Mouse (Mus musculus) midbrain, embryonic 13.5 days (tissue): ENCODE data around the gene 2010003K11Rik. TPM values are rescaled to one million over a fixed set of nuclear protein-coding genes. Genes with fewer than 3 reads are reported as not detected.

ENCODE experiments used
- ATAC-seq: fragments of 200-750 bp; cut with Nextera tagmentation; 2 replicates; pipeline ENCODE4 v1.8.0; 2017; ENCODE audit warnings: mild to moderate bottlenecking, moderate TSS enrichment, moderate library complexity
- H3K27ac ChIP-seq: fragments of 300-500 bp; sonication (generic); 2 replicates; pipeline ENCODE4 v1.5.1; 2015; ENCODE audit warnings: inconsistent platforms, mild to moderate bottlenecking, moderate library complexity
- H3K27me3 ChIP-seq: fragments of 300-500 bp; sonication (generic); 2 replicates; pipeline ENCODE4 v1.6.1; 2015; ENCODE audit warnings: mild to moderate bottlenecking, inconsistent platforms
- H3K36me3 ChIP-seq: fragments of 300-500 bp; sonication (generic); 2 replicates; pipeline ENCODE4 v1.6.1; 2015; ENCODE audit warnings: mild to moderate bottlenecking, inconsistent platforms
- H3K4me1 ChIP-seq: fragments of 300-500 bp; sonication (generic); replicated peaks from 2 replicates; pipeline ENCODE4 v1.6.1; 2015; ENCODE audit warnings: inconsistent platforms
- H3K4me2 ChIP-seq: fragments of 300-500 bp; sonication (generic); replicated peaks from 2 replicates; pipeline ENCODE4 v1.6.1; 2015; ENCODE audit warnings: moderate library complexity, mild to moderate bottlenecking, inconsistent platforms
- H3K4me3 ChIP-seq: fragments of 300-500 bp; sonication (generic); replicated peaks from 2 replicates; pipeline ENCODE4 v1.5.1; 2015; ENCODE audit warnings: mild to moderate bottlenecking, inconsistent platforms
- H3K9ac ChIP-seq: fragments of 300-500 bp; sonication (generic); replicated peaks from 2 replicates; pipeline ENCODE4 v1.6.1; 2015; ENCODE audit warnings: mild to moderate bottlenecking, inconsistent platforms
- H3K9me3 ChIP-seq: fragments of 300-500 bp; sonication (generic); 2 replicates; pipeline ENCODE4 v1.6.1; 2016; ENCODE audit warnings: mild to moderate bottlenecking, inconsistent platforms
- WGBS: fragments of 180-500 bp; shearing (Covaris S2); methylation state at CpG from one replicate; pipeline ENCODE4 v1.1.7; 2015; 5-methylcytosine and 5-hydroxymethylcytosine counted together
- polyA plus RNA-seq: library from polyadenylated mRNA; unstranded; fragments of >200 nt; fragmentation: Nextera tagmentation; extraction: Ambion mirVana; gene quantifications from 2 replicates; pipeline ENCODE4 v1.2.1, GENCODE M21; 2015

2010003K11Rik gene
- polyA plus RNA-seq, result not detected in 2 replicates

DNA sequence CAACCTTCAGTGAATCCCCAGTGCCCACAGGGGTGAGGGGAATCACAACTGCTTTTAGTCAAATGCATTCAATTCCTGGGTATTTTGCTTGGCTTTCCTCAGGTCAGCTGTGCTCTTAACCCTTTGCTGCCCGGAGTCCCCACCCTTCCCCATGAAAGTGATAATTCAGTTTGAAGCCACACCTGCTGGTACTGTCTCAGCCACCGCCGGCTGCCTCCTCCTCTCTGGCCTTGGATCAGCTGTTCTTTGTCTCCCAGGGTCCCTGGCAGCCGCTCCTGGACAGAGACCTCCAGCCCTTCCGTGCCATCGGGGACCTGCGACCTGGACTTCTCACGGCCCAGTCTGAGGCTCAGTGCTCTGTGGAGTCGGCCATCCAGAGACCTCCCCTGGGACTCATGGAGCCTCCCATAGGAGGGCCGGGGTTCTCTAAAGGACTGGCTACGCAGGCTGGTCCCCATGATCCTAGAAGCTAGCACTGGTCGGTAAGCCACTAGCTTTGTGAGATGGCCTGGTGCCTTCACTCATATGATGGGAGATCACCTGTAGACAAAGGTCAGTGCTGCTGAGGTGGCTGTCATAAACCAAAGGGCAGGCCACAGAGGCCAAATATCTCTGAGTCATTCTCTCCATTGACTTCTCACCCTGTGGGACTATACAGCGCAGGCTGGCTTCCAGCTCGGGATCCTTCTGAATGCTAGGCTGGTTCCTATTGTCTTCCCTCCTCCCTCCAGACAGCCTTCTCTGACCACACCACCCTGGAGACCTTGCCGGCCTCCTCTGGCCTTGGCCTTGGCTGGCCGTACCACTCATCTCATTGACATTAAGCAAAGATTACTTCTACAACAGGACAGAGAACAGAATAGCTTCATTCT is at the start of gene 2010003K11Rik:
2010003K11Rik (minus strand) TSS at position 522 of the 872 bp plus-strand sequence.
- Histone ChIP-seq H3K9ac (no peak within 1 kb of the TSS), H3K4me2 (no peak within 1 kb of the TSS), H3K9me3 (no peaks in the 10 kb centered on the region), H3K27me3 (no peaks in the 10 kb centered on the region), H3K4me1 (peaks cover 9% of the 10 kb centered on the region), H3K4me3 (no peak within 1 kb of the TSS), H3K36me3 (no peaks in the 10 kb centered on the region), H3K27ac (no peak within 1 kb of the TSS)
- WGBS, result 53% methylated on average over 16 of the region's 16 CpGs
- 0 out of 2 replicates have a peak, but pooled peaks have one; percentile 50 for ATAC-seq

DNA sequence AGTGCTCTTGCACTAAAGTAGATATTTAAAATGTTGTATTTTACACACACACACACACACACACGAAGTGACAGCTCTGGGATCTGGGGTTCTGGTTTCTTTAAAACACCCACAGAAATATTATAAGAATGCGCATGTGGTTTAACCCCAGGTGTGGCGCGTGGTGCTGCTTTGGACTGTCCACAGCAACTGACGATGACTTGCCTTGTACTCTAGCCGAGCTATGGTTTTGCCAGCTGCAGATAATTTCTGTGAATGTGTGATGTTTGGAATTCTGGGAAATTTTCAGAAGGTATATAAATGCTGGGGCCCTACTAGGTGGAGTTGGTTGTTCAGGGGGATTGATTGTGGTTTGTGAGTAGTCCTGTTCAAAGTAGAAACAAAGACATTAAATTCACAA is 49.4 kb upstream of the 2010003K11Rik start:
- H3K36me3 ChIP-seq, result no peaks in the 10 kb centered on the region
- 86% methylated on average over 6 of the region's 6 CpGs for WGBS
- H3K27me3 ChIP-seq, result no peaks in the 10 kb centered on the region
- no peak for ATAC-seq
- H3K9me3 ChIP-seq, result no peaks in the 10 kb centered on the region
- H3K27ac ChIP-seq, result no peak overlapping the region
- no peaks in the 10 kb centered on the region for H3K4me1 ChIP-seq
- H3K4me2 ChIP-seq, result no peak overlapping the region
- no peak overlapping the region for H3K4me3 ChIP-seq
- no peak overlapping the region for H3K9ac ChIP-seq

DNA sequence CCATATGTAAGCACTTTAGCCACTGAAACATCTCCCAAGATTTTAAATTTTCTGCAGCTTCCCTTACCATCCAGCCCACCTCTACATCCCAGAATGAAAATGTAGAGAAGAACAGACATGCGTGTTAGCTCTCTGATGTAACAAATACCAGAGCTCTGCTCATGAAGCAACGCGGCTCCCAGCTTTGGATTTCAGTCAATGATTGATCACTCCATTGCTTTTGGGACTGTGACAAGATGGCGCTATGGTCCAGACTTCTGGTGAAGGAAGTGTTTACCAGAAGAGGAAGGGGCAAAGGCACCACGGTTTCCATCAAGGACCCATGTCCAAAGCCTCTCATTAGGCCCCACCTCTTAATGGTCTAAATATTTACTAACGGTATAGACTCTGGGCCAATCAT is 47.5 kb upstream of the 2010003K11Rik start:
- WGBS, result 94% methylated on average over 6 of the region's 6 CpGs
- Histone ChIP-seq H3K4me3 (no peak overlapping the region), H3K4me1 (no peaks in the 10 kb centered on the region), H3K27me3 (no peaks in the 10 kb centered on the region), H3K36me3 (no peaks in the 10 kb centered on the region), H3K4me2 (no peak overlapping the region), H3K9me3 (no peaks in the 10 kb centered on the region), H3K9ac (no peak overlapping the region), H3K27ac (no peak overlapping the region)
- no peak for ATAC-seq

DNA sequence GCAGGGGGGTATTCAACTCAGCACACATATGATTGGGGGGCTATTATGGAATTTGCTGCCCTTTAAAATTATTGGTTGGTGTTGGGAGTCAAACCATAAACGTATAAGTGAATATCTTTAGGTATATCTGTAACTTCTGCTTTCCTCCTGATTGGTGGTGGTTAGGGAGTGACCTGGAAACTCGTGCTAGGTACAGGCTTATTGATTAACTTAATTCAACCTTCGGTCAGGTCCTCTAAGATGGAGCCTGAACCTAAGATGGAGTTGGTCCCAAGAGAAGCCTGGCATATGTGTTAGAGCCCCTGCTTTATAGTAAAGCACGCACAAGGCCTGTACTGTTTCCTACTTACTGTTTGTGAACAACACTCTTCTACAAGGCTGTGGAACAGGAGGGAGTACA is 46.7 kb upstream of the 2010003K11Rik start:
- WGBS, result 87% methylated on average over 4 of the region's 4 CpGs

DNA sequence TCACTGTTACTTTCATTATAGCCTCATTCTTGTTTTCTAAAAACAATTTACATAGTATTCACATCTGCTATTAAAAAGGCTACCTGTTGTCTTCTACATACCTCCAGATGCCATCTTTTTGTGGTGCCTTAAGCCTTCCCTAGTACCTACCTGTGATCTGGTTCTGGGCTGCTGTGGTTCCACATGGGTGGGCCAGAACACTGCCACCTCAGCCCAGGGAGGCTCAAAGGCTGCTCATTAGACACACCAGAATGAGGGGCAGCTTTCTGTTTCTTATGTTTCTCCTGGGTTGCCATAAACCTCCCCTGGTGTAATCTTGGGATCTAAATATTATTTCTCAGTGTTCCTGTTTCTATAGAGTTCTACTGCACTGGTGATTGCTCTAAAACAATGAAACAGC is 43.7 kb upstream of the 2010003K11Rik start:
- no peak overlapping the region for H3K27ac ChIP-seq

More for the DNA sequence above, 46.7 kb upstream of the 2010003K11Rik start:
- H3K9ac ChIP-seq, result no peak overlapping the region
- H3K4me2 ChIP-seq, result no peak overlapping the region
- no peak for ATAC-seq
- H3K4me3 ChIP-seq, result no peak overlapping the region
- H3K4me1 ChIP-seq, result no peaks in the 10 kb centered on the region
- no peak overlapping the region for H3K27ac ChIP-seq
- no peaks in the 10 kb centered on the region for H3K27me3 ChIP-seq
- H3K36me3 ChIP-seq, result no peaks in the 10 kb centered on the region
- no peaks in the 10 kb centered on the region for H3K9me3 ChIP-seq

DNA sequence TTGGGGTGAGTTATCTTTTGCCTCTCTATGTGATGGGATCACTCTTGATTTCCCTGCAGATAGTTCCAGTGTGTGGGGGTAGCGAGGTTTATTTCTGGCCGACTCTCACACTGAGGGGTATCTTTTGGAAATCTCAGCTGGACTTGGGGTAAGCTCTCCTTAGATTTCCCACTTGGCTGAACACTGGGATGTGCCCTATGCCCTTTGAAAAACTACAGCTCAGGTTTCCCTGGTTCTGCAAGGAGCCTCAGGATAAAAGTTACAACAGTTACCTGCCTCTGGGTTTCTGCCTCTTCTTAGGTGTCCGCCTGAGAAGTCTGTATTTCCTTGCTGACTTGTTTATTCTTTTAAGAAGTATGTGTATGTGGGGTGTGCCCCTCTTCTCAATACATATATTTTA is 42.6 kb upstream of the 2010003K11Rik start:
- H3K27me3 ChIP-seq, result no peaks in the 10 kb centered on the region
- no peaks in the 10 kb centered on the region for H3K4me1 ChIP-seq
- no peaks in the 10 kb centered on the region for H3K36me3 ChIP-seq
- H3K9me3 ChIP-seq, result no peaks in the 10 kb centered on the region
- no peak for ATAC-seq
- no peak overlapping the region for H3K4me2 ChIP-seq
- no peak overlapping the region for H3K4me3 ChIP-seq
- H3K9ac ChIP-seq, result no peak overlapping the region
- H3K27ac ChIP-seq, result no peak overlapping the region
- WGBS, result 78% methylated on average over 3 of the region's 3 CpGs

More for the DNA sequence above, 43.7 kb upstream of the 2010003K11Rik start:
- H3K9ac ChIP-seq, result no peak overlapping the region
- H3K4me3 ChIP-seq, result no peak overlapping the region
- no peak for ATAC-seq
- H3K9me3 ChIP-seq, result no peaks in the 10 kb centered on the region
- H3K36me3 ChIP-seq, result no peaks in the 10 kb centered on the region
- no peak overlapping the region for H3K4me2 ChIP-seq
- no peaks in the 10 kb centered on the region for H3K27me3 ChIP-seq
- H3K4me1 ChIP-seq, result no peaks in the 10 kb centered on the region

DNA sequence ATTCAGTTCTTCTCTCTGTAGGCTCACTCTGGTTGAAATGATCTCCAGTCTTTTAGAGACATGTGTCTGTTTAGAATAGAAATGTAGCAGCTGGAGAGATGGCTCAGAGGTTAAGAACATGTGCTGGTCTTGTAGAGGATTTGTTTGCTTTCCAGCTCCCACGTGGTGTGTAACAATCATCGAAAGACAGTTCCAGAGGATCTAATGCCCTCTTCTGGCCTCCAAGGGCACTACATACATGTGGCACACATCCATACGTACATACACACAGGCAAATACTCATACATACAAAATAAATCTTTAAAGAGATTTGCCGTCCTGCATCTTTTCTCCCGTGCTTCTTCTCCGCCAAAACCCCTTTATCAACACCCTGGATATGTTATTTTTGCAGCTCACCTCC is 41.9 kb upstream of the 2010003K11Rik start:
- Histone ChIP-seq H3K9ac (no peak overlapping the region), H3K9me3 (no peaks in the 10 kb centered on the region), H3K27me3 (no peaks in the 10 kb centered on the region), H3K4me1 (no peaks in the 10 kb centered on the region), H3K4me3 (no peak overlapping the region), H3K36me3 (no peaks in the 10 kb centered on the region), H3K27ac (no peak overlapping the region), H3K4me2 (no peak overlapping the region)
- 89% methylated on average over 6 of the region's 6 CpGs for WGBS
- no peak for ATAC-seq

DNA sequence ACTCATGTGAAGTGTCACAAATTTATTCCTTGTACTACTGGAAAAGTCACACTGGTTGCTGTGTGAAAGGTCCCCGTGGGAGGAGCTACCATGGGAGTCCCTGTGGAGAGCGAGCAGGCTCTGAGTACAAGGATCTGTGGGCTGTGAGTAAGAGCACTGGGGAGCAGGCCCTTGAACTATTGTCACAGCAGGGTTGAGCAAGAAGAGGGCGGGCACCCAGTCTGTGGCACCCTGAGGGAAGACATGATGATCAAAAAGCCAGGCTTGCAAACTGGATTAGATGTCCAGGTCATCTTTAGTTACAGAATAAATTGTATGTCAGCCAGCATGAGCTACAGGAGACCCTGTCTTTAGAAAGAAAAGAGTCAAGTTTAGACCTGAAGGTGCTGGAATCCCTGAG is 38.2 kb upstream of the 2010003K11Rik start:
- no peak for ATAC-seq
- 67% methylated on average over 3 of the region's 3 CpGs for WGBS
- no peaks in the 10 kb centered on the region for H3K4me1 ChIP-seq
- no peaks in the 10 kb centered on the region for H3K36me3 ChIP-seq
- no peaks in the 10 kb centered on the region for H3K27me3 ChIP-seq
- H3K27ac ChIP-seq, result no peak overlapping the region
- H3K4me2 ChIP-seq, result no peak overlapping the region
- no peak overlapping the region for H3K9ac ChIP-seq
- no peaks in the 10 kb centered on the region for H3K9me3 ChIP-seq
- H3K4me3 ChIP-seq, result no peak overlapping the region

DNA sequence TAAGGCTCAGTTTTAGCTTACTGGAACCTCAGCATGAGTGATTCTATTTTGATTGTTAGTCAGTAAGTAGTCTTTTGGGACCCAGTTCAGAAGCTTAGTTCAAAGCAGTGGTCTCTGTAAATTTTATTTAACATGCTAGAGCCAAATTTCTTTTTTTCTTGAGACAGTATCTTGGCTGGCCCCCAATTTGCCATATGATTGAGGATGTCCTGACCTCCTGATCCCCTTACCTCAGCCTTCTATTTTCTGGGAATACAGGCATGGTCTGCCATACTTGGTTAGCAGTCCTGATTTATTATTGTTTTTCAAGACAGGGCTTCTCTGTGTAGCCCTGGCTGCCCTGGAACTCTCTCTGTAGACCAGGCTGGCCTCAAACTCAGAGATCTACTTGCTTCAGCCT is 37.5 kb upstream of the 2010003K11Rik start:
- no peaks in the 10 kb centered on the region for H3K36me3 ChIP-seq
- no peak overlapping the region for H3K4me3 ChIP-seq
- no peak for ATAC-seq
- H3K27me3 ChIP-seq, result no peaks in the 10 kb centered on the region
- H3K4me1 ChIP-seq, result no peaks in the 10 kb centered on the region
- no peaks in the 10 kb centered on the region for H3K9me3 ChIP-seq
- H3K27ac ChIP-seq, result no peak overlapping the region
- no peak overlapping the region for H3K4me2 ChIP-seq
- no peak overlapping the region for H3K9ac ChIP-seq

DNA sequence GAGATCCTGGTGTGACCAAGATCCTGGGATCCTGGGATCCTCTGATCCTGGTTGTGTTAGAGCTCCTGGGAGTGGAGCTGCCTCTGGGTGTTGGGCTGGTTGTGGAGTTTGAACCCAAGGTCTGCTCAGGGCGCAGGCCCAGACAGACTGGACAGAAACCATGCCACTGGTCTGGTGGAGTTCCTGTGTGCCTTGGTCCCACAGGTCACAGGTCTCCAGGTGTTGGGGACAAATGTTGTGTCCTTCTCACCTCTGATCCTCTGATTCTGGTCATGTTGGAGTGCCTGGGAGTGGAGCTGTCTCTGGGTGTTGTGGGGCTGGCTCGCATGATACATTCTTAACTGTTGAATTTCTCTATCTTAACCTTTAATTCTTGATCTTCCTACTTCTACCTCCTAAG is 36.3 kb upstream of the 2010003K11Rik start:
- Histone ChIP-seq H3K27me3 (no peaks in the 10 kb centered on the region), H3K4me2 (no peak overlapping the region), H3K36me3 (no peaks in the 10 kb centered on the region), H3K4me3 (no peak overlapping the region), H3K27ac (no peak overlapping the region), H3K9me3 (no peaks in the 10 kb centered on the region), H3K9ac (no peak overlapping the region), H3K4me1 (no peaks in the 10 kb centered on the region)
- ATAC-seq, result no peak
- WGBS, result 97% methylated on average over 2 of the region's 2 CpGs

DNA sequence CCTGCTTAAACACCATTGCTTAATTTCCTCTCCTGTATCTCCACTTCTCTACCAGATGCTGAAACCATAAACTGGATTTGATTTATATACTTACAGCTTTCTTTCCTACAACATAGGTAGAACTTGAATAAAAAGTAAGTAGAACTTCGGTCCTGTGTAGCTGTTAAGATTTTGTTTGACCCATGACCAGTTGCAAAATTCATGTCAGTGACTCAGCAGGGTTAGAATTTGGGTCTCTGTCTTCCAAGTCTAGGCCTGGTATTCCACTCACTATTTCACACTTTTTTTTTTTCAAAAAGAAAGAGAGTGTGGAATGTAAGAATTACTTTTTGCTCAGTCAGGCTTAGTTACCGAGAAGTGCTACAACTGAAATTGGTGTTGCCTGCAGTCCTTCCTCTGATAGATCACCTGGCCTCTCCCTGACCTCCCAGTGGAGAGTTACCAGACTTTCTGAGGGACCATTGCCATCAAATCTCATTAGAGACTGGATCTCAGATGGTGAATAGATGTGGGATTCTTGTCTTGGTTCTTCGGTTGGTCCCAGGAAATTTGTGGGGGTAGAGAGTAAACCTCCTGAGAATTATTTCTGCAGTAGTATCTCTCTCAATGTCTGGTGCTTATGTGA is 23.2 kb upstream of the 2010003K11Rik start:
- 93% methylated on average over 3 of the region's 3 CpGs for WGBS
- Histone ChIP-seq H3K36me3 (no peaks in the 10 kb centered on the region), H3K27me3 (no peaks in the 10 kb centered on the region), H3K9ac (no peak overlapping the region), H3K27ac (no peak overlapping the region), H3K9me3 (no peaks in the 10 kb centered on the region), H3K4me1 (no peaks in the 10 kb centered on the region), H3K4me3 (no peak overlapping the region), H3K4me2 (no peak overlapping the region)
- no peak for ATAC-seq

DNA sequence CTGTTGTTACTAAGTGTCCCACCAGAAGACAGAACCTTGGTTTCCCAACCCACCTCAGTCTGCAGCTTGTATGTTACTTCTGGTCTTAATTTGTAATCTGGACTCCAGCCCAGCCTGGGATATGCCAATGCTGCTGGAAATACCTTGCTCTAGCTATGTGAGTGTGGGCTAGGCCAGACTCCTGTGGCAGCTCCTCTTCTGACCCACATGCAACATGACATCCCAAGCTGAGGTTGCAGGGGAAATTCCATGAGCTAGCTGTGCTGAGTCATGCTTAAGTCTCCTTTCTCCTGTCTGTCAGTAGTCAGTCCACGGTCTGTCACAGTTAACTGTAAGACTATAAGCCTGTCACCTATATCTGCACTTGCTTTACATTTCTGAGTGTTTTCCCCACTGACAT is 19.1 kb upstream of the 2010003K11Rik start:
- Histone ChIP-seq H3K36me3 (no peaks in the 10 kb centered on the region), H3K27ac (no peak overlapping the region), H3K4me1 (peaks cover 11% of the 10 kb centered on the region; the same call in 1 of the 2 replicates), H3K4me2 (no peak overlapping the region), H3K9ac (no peak overlapping the region), H3K4me3 (no peak overlapping the region), H3K27me3 (no peaks in the 10 kb centered on the region), H3K9me3 (no peaks in the 10 kb centered on the region)
- no peak for ATAC-seq
- WGBS, result 84% methylated on average over 1 of the region's 1 CpGs
